Mouse (Mus musculus) Patski (cell line): ENCODE measurements at regions not wholly inside any gene's neighbourhood (a gene's known extent, or its start where the extent isn't known, plus 50 kb on each side); places are given as distances from the start of the nearest gene placed in this dataset.

Experiments
- ATAC-seq: fragments of 100-300 bp; one replicate; pipeline ENCODE4 v1.8.0; 2021
- CTCF ChIA-PET: fragments of 350-600 bp; sonication (Branson Sonifier 250); formaldehyde crosslinking; loops from one replicate; lab custom pipeline; 2022; ENCODE audit warnings: inconsistent platforms; lab: Charles Lee
- POLR2A ChIA-PET: fragments of 350-600 bp; sonication (Branson Sonifier 250); formaldehyde crosslinking; loops from one replicate; lab custom pipeline; 2022; ENCODE audit warnings: antibody characterized with exemption, inconsistent platforms; lab: Charles Lee
- DNase-seq: peaks from one replicate; pipeline ENCODE4 v3.0.0-alpha.2; 2011; ENCODE audit warnings: low read depth, low spot score
- H3K27me3 ChIP-seq: fragments of 371-371 bp; one replicate; pipeline ENCODE4 v1.5.1; 2021
- CTCF ChIP-seq: fragments of 100-300 bp; IDR thresholded peaks from one replicate; pipeline ENCODE4 v1.5.1; 2021
- in situ Hi-C: fragments of 300-500 bp; cut with MboI; formaldehyde crosslinking; loops from 3 replicates; pipeline ENCODE4 v1.11.1; 2018; ENCODE audit warnings: low pct_unique_long_range_greater_than_20kb, mixed read lengths

- in situ Hi-C loops, result no loop called here
- no peak for TF ChIP-seq CTCF
- POLR2A ChIA-PET, result no interaction called here
- peaks cover 8% of the 10 kb centered on the region for H3K27me3 ChIP-seq
- ATAC-seq, result no peak
- CTCF ChIA-PET, result no interaction called here
- no peak for DNase-seq
Measured at GRCm38 (mm10) chr14:79929451-79929850, 54.4 kb upstream of the Olfm4 start.

DNA sequence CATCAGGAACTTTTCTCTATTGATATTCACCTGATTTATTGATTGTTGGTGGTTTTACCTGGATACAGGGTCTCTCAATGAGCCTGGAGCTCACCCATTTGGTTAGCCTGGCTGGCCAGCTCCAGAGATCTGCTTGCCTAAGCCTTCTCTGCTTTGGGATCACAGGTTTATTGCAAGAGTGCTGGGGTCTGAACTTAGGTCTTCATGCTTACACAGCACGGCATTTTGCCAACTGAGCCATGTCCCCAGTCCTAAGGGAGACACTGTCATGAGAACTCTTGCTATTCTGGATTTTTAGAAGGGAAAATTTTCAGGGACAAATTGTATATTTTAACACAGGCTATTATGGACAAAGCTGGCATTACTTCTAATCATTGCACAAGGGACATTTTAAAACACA, 56.7 kb upstream of the Olfm4 start:
- in situ Hi-C loops, result no loop called here
- ChIA-PET POLR2A (no interaction called here), CTCF (no interaction called here)
- no peak for TF ChIP-seq CTCF
- H3K27me3 ChIP-seq, result no peaks in the 10 kb centered on the region
- DNase-seq (no peak), ATAC-seq (no peak)

DNA sequence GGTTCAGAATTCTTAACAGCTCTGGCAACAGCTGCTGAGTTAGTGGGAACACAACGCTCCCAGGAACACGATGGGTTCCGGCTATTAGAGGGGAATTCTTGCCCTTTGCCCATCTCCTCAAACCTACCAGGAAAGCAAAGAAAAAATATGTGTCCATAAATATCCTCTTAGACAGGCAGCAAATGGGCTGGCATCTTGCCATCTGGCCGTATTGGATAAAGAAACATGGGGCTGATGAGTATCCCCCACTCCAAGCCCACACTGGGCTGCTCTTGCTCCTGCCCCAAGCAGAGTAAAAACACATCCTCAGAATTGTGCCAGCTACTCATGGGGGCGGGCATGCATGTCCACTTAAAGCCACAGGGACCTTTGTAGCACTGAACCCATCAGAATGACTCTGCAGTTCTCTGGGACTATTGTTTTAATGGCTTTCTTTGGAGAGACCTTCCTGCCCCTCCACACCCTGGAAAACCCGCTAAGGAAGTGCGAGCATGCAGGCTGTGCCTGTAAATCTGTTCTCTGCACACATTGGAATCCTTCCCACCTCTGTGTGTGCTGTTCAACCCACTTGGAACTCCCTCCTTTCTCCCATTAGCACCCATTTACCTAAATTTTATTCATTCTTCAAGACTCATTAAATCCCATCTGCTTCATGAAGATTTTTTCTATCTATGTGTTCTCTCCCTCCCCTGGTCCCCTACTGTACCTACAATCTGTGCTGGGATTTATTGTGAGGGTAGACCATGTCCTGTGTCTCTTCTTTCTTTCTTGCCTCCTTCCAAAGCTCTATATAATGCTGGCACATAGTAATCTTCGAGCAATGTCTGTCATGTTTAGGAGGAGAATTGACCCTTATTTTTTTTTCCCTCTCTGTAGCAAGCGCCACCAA, 66.7 kb upstream of the Olfm4 start:
- in situ Hi-C loops, result loop anchor here (10.0 kb wide), 1 partner anchor 302 kb away; no protein-coding TSS in a partner anchor
- no peak for ATAC-seq
- TF ChIP-seq CTCF, result no peak
- POLR2A ChIA-PET, result interaction anchor here (0.6 kb wide), 1 partner anchor 242 kb away, joined by 3 read pairs; no protein-coding TSS in a partner anchor
- H3K27me3 ChIP-seq, result peaks cover 16% of the 10 kb centered on the region
- CTCF ChIA-PET, result no interaction called here
- DNase-seq, result no peak

DNA sequence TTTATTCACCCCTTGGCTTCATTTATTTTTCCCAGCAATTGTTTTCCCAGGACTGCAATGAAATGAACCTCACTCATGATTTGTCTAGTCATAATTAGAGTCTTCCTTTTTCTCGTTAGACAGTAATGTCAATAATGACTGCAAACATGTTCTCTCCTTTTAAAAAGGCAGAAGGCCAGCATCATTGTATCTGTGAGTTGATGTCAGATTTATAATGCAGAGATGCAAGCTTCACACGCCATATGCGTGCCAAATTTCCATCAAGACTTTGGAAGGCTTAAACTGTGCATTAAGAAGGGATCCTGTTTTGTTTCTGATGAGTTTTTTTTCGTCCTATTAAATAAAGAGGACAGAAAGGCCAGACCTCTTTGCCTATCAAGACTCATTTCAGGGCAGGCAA, 68.9 kb upstream of the Olfm4 start:
- in situ Hi-C loops, result loop anchor here (10.0 kb wide), 1 partner anchor 300 kb away; no protein-coding TSS in a partner anchor
- ChIA-PET POLR2A (no interaction called here), CTCF (no interaction called here)
- DNase-seq (no peak), ATAC-seq (no peak)
- peaks cover 16% of the 10 kb centered on the region for H3K27me3 ChIP-seq
- TF ChIP-seq CTCF, result no peak

DNA sequence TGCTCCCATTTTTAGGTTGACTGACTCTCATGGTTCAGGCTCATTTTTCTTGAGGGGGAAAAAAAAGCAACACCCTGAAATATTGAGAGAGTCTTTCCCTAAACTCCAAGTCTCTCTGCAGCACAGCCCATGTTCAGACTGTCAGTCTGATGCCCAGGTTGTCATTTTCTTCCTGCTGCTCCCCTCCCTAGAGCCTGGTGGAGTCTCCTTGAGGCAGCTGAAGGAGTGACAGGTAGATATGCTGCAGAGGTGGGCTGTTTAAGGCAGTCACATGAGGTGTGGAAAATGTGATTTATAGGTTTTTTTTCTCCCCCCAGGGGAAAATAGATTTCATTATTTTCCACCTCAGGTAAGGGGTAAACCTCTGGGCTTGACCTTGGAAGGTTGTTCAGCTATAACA, 70.6 kb upstream of the Olfm4 start:
- no peak for DNase-seq
- ATAC-seq, result no peak
- ChIA-PET POLR2A (no interaction called here), CTCF (interaction anchor here (0.8 to 0.9 kb wide), 2 partner anchors 15 to 118 kb away, joined by 3 read pairs; no protein-coding TSS in a partner anchor)
- H3K27me3 ChIP-seq, result peaks cover 21% of the 10 kb centered on the region
- no peak for TF ChIP-seq CTCF
- in situ Hi-C loops, result loop anchor here (10.0 kb wide), 1 partner anchor 299 kb away; no protein-coding TSS in a partner anchor

GRCm38 (mm10) chr14:79912610-79913009, 71.3 kb upstream of the Olfm4 start:
- TF ChIP-seq CTCF, result peak; percentile 76
- no peak for ATAC-seq
- CTCF ChIA-PET, result interaction anchor here (0.8 to 0.9 kb wide), 2 partner anchors 16 to 119 kb away, joined by 3 read pairs; no protein-coding TSS in a partner anchor
- POLR2A ChIA-PET, result no interaction called here
- H3K27me3 ChIP-seq, result peaks cover 27% of the 10 kb centered on the region
- DNase-seq, result no peak
- in situ Hi-C loops, result loop anchor here (10.0 kb wide), 1 partner anchor 298 kb away; no protein-coding TSS in a partner anchor

DNA sequence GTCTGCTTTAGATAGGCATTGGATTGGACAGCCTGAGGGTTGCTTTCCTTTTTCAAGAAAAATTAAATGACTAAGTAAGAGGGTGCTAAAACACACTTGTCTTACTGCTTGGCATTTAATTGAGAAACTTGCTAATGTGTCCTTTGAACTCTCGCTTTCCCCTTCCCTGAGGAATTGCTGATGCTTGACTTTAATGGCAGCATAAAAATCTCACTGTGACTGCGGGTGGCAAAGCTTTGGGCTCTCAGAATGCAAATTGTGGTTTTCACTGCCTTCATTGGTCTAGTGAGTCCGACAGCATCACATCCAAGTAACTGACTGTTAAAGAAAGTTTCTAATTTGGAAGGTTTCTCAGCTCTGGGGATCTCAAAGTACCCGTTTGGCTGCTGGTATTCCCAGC, 76.1 kb upstream of the Olfm4 start:
- ChIA-PET CTCF (interaction anchor here (1.0 kb wide), 1 partner anchor 57 kb away, joined by 3 read pairs; no protein-coding TSS in a partner anchor), POLR2A (no interaction called here)
- in situ Hi-C loops, result no loop called here
- ATAC-seq, result no peak
- DNase-seq, result no peak
- TF ChIP-seq CTCF, result no peak
- H3K27me3 ChIP-seq, result peaks cover 25% of the 10 kb centered on the region

DNA sequence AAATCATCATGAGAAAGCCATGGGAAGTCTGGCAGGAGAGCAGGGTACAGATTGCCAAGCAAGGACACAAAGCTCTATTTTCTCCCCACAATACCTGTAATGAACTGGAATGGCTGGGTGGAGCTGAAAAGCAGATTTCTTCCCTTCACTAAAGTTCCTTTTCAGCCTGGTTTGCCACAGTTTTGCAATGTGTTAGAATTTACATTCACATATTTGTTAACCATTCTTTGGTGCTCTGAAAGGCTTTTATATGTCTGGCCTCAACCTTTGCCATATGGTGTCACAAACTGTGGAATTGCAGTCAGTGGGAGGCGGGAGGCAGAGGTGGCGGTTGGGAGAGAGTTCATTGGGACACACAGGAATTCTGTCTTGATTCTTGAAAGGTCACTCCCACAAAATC, 78.3 kb upstream of the Olfm4 start:
- in situ Hi-C loops, result no loop called here
- ChIA-PET POLR2A (no interaction called here), CTCF (no interaction called here)
- peaks cover 28% of the 10 kb centered on the region for H3K27me3 ChIP-seq
- TF ChIP-seq CTCF, result no peak
- DNase-seq (no peak), ATAC-seq (no peak)

DNA sequence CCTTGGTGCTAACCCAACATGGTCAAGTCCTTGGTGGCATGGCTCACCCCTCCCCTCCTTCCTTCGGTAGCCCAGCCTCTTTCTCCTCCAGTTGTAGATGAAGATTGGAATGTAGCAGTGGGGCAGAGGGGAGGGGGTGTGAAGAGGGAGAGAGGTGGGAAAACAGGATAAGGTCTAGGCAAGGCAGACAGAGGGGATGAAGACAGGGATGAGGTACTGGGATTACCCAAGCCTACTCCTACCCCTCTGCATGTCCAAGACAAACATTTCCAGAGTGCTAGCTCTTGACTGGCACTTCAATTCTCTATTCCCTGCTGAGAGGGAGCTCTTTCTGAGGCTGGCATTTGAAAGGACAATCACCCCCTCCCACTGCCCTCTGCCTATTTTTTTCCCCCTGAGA, 81.5 kb upstream of the Olfm4 start:
- DNase-seq, result no peak
- H3K27me3 ChIP-seq, result peaks cover 20% of the 10 kb centered on the region
- ChIA-PET POLR2A (no interaction called here), CTCF (no interaction called here)
- in situ Hi-C loops, result no loop called here
- TF ChIP-seq CTCF, result no peak
- no peak for ATAC-seq

DNA sequence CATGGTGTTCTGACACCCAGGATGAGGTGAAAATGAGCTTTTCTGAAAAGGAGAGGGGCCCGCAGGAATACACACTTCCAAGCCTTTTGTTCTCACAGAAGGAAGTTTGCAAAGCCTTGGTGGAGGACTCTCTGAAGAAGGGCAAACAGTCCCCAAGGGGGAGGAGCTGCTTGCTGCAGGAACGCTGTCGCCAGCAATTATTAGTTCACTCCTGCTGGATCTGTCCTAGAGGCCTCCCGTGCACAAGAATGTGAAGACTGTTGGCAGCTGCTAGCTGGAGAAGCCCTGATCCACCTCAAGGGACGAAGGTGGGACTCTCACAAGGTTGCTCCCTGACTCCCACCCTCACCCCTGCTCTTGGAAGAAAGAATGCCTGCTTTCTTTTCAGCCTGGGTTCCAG, 85.6 kb upstream of the Olfm4 start:
- ChIA-PET CTCF (no interaction called here), POLR2A (no interaction called here)
- no peak for TF ChIP-seq CTCF
- in situ Hi-C loops, result no loop called here
- ATAC-seq (no peak), DNase-seq (no peak)
- peaks cover 27% of the 10 kb centered on the region for H3K27me3 ChIP-seq

DNA sequence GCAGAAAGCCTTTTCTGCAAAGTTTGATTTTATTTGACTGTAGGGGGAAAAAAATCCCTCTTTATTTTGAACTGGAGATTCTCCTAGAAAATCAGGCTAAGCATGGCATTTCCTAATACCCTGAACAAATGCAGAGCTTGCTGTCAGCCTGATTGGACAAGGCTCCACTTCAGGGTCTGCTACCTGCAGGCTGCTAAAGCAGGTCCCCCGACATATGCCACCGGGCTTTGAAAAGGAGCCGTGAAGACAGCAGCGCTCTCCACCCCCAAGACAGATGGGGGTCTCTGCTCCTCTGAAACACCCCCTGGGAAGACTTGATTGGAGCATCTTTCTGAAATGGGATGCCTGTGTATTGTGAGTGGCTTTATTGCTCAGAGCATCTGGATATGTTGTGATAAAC, 90.6 kb upstream of the Olfm4 start:
- in situ Hi-C loops, result no loop called here
- ChIA-PET POLR2A (no interaction called here), CTCF (no interaction called here)
- DNase-seq (no peak), ATAC-seq (no peak)
- peaks cover 42% of the 10 kb centered on the region for H3K27me3 ChIP-seq
- TF ChIP-seq CTCF, result no peak
